Mouse (Mus musculus) cerebellum, adult 2 months (tissue): ENCODE measurements around the gene Prr7. TPM values are rescaled to one million over a fixed set of nuclear protein-coding genes. Genes with fewer than 3 reads are reported as not detected.

Experiments used
- DNase-seq, 2 experiments: peaks; one replicate each; pipeline ENCODE4 v3.0.0; 2021
- H3K27ac ChIP-seq: fragments of 200-500 bp; 2 replicates; pipeline ENCODE4 v1.5.1; 2012; ENCODE audit warnings: low read length, control low read depth, inconsistent platforms; ENCODE audit not compliant: insufficient read depth
- H3K27me3 ChIP-seq: fragments of 200-500 bp; 2 replicates; pipeline ENCODE4 v1.6.1; 2012; ENCODE audit warnings: inconsistent platforms, mild to moderate bottlenecking, low read length, moderate library complexity; ENCODE audit not compliant: control insufficient read depth, insufficient read depth
- H3K4me1 ChIP-seq: fragments of 200-500 bp; 2 replicates; pipeline ENCODE4 v1.6.1; 2011; ENCODE audit warnings: low read length; ENCODE audit not compliant: control insufficient read depth, insufficient read depth
- H3K4me3 ChIP-seq: fragments of 200-500 bp; replicated peaks from 2 replicates; pipeline ENCODE3; 2011; ENCODE audit warnings: mild to moderate bottlenecking, low read depth, low read length, control low read depth; ENCODE audit not compliant: insufficient read depth
- CTCF ChIP-seq: fragments of 200-500 bp; IDR thresholded peaks from 2 replicates; pipeline ENCODE4 v1.5.1; 2011; ENCODE audit warnings: low read depth, mild to moderate bottlenecking, control low read depth, low read length, moderate library complexity, borderline replicate concordance; ENCODE audit not compliant: insufficient read depth
- POLR2A ChIP-seq: fragments of 200-500 bp; IDR thresholded peaks from 2 replicates; pipeline ENCODE4 v1.6.1; 2011; ENCODE audit warnings: low read length, control low read depth, borderline replicate concordance; ENCODE audit not compliant: insufficient read depth
- WGBS: fragments of 180-500 bp; shearing (Covaris S2); methylation state at CpG from one replicate; pipeline ENCODE4 v1.1.7; 2018; 5-methylcytosine and 5-hydroxymethylcytosine counted together
- polyA plus RNA-seq: library from polyadenylated mRNA; depleted of rRNA; stranded (reverse); fragments of >200 nt; gene quantifications from 2 replicates; pipeline ENCODE4 v1.2.3, GENCODE M21; 2012

Prr7 gene
- polyA plus RNA-seq, 1 experiment, result 13.0 TPM

GRCm38 (mm10) chr13:55470372-55470771 is 6.3 kb downstream of the Prr7 start:
- DNase-seq, result peak; percentile 89 to 93
- TF ChIP-seq POLR2A (no peak), CTCF (no peak)
- Histone ChIP-seq H3K4me1 (peaks cover 16% of the 10 kb centered on the region), H3K27me3 (no peaks in the 10 kb centered on the region), H3K4me3 (no peak overlapping the region), H3K27ac (no peak overlapping the region)
- WGBS, result 5% methylated on average over 9 of the region's 9 CpGs

- Histone ChIP-seq H3K27ac (no peak overlapping the region), H3K4me1 (peaks cover 16% of the 10 kb centered on the region), H3K27me3 (no peaks in the 10 kb centered on the region), H3K4me3 (peak overlapping the region; percentile 50)
- WGBS, result under 1% methylated on average over 54 of the region's 54 CpGs
- DNase-seq, result peak; percentile 77 to 86
- no peak for TF ChIP-seq POLR2A
- TF ChIP-seq CTCF, result peak; percentile 76
Observed at GRCm38 (mm10) chr13:55471156-55471818, 7.2 kb downstream of the Prr7 start.

GRCm38 (mm10) chr13:55471819-55472131 is 7.7 kb downstream of the Prr7 start:
- Histone ChIP-seq H3K27ac (no peak overlapping the region), H3K4me3 (peak overlapping the region; percentile 50), H3K4me1 (peaks cover 16% of the 10 kb centered on the region), H3K27me3 (no peaks in the 10 kb centered on the region)
- TF ChIP-seq CTCF (no peak), POLR2A (no peak)
- under 1% methylated on average over 31 of the region's 31 CpGs for WGBS
- DNase-seq, result no peak

GRCm38 (mm10) chr13:55472132-55473022 is 8.3 kb downstream of the Prr7 start:
- TF ChIP-seq CTCF (no peak), POLR2A (no peak)
- H3K27me3 ChIP-seq, result no peaks in the 10 kb centered on the region
- WGBS, result under 1% methylated on average over 103 of the region's 103 CpGs

GRCm38 (mm10) chr13:55473076-55473831 is 9.2 kb downstream of the Prr7 start:
- peaks cover 16% of the 10 kb centered on the region for H3K4me1 ChIP-seq
- no peaks in the 10 kb centered on the region for H3K27me3 ChIP-seq
- TF ChIP-seq POLR2A, result no peak
- TF ChIP-seq CTCF, result no peak
- 41% methylated on average over 18 of the region's 18 CpGs for WGBS
- H3K27ac ChIP-seq, result no peak overlapping the region
- peak; percentile 32 to 35 for DNase-seq
- peak overlapping the region; percentile 10 for H3K4me3 ChIP-seq

More at GRCm38 (mm10) chr13:55472132-55473022, 8.3 kb downstream of the Prr7 start:
- DNase-seq, result peak; percentile 70 to 77
- Histone ChIP-seq H3K4me3 (peak overlapping the region; percentile 50), H3K4me1 (peaks cover 16% of the 10 kb centered on the region), H3K27ac (no peak overlapping the region)

- peaks cover 16% of the 10 kb centered on the region for H3K4me1 ChIP-seq
- no peak overlapping the region for H3K27ac ChIP-seq
- H3K27me3 ChIP-seq, result no peaks in the 10 kb centered on the region
- TF ChIP-seq POLR2A (no peak), CTCF (no peak)
- no peak overlapping the region for H3K4me3 ChIP-seq
- WGBS, result 33% methylated on average over 11 of the region's 11 CpGs
- DNase-seq, result no peak
Observed at GRCm38 (mm10) chr13:55473961-55474360, 9.9 kb downstream of the Prr7 start.

- 24% methylated on average over 5 of the region's 5 CpGs for WGBS
- Histone ChIP-seq H3K4me1 (peaks cover 12% of the 10 kb centered on the region), H3K27ac (no peak overlapping the region), H3K4me3 (no peak overlapping the region), H3K27me3 (no peaks in the 10 kb centered on the region)
- peak; percentile 37 to 47 for DNase-seq
- no peak for TF ChIP-seq CTCF
- no peak for TF ChIP-seq POLR2A
Observed at GRCm38 (mm10) chr13:55474621-55475069, 10.6 kb downstream of the Prr7 start.
